Mouse (Mus musculus) myocyte (in vitro differentiated cells): ENCODE measurements at regions not wholly inside any gene's neighbourhood (a gene's known extent, or its start where the extent isn't known, plus 50 kb on each side); places are given as distances from the start of the nearest gene placed in this dataset.

ENCODE experiments used
- H3K27me3 ChIP-seq: one replicate; pipeline ENCODE4 v1.6.1; 2011; ENCODE audit not compliant: control insufficient read depth, insufficient read depth, insufficient read length
- H3K36me3 ChIP-seq: one replicate; pipeline ENCODE4 v1.6.1; 2011; ENCODE audit not compliant: control insufficient read depth, insufficient read depth
- H3K4me2 ChIP-seq: one replicate; pipeline ENCODE4 v1.6.1; 2011; ENCODE audit warnings: low read depth, control low read depth
- H3K4me3 ChIP-seq: one replicate; pipeline ENCODE4 v1.5.1; 2011; ENCODE audit warnings: mild to moderate bottlenecking, control low read depth, moderate library complexity
- H3K79me2 ChIP-seq: one replicate; pipeline ENCODE4 v1.6.1; 2011; ENCODE audit not compliant: control insufficient read depth, insufficient read depth
- H3ac ChIP-seq: one replicate; pipeline ENCODE4 v1.6.1; 2011; ENCODE audit not compliant: control insufficient read depth, insufficient read length
- CEBPB ChIP-seq: IDR thresholded peaks from 2 replicates; pipeline ENCODE4 v1.6.1; 2011; ENCODE audit warnings: mild to moderate bottlenecking, moderate library complexity; ENCODE audit not compliant: poor library complexity, insufficient read depth, severe bottlenecking
- E2F4 ChIP-seq: IDR thresholded peaks from one replicate; pipeline ENCODE4 v1.6.1; 2011; ENCODE audit warnings: mild to moderate bottlenecking, control low read depth, moderate library complexity; ENCODE audit not compliant: insufficient read depth
- MAX ChIP-seq: IDR thresholded peaks from one replicate; pipeline ENCODE4 v1.6.1; 2011; ENCODE audit warnings: low read depth, mild to moderate bottlenecking, control low read depth
- MYOD1 ChIP-seq, 3 experiments: IDR thresholded peaks; one replicate each; pipeline ENCODE4 v1.6.1; 2011; ENCODE audit warnings: control low read depth in 2 of 3, low read depth in 2 of 3, mild to moderate bottlenecking in 2 of 3, moderate library complexity in 1 of 3; ENCODE audit not compliant: insufficient read length in 2 of 3, control insufficient read depth in 1 of 3
- MYOG ChIP-seq, 3 experiments: IDR thresholded peaks; one replicate each; pipeline ENCODE4 v1.6.1; 2011; ENCODE audit warnings: control low read depth in 2 of 3, low read depth in 2 of 3, mild to moderate bottlenecking in 2 of 3; ENCODE audit not compliant: insufficient read length in 2 of 3, control insufficient read depth in 1 of 3, insufficient read depth in 1 of 3
- POLR2A ChIP-seq: IDR thresholded peaks from one replicate; pipeline ENCODE4 v1.6.1; 2011; ENCODE audit warnings: low read depth, mild to moderate bottlenecking, control low read depth, moderate library complexity; ENCODE audit not compliant: insufficient read length
- POLR2AphosphoS2 ChIP-seq: IDR thresholded peaks from one replicate; pipeline ENCODE4 v1.6.1; 2011; ENCODE audit warnings: low read depth, control low read depth; ENCODE audit not compliant: insufficient read length
- REST ChIP-seq: IDR thresholded peaks from one replicate; pipeline ENCODE4 v1.6.1; 2011; ENCODE audit warnings: mild to moderate bottlenecking, control low read depth, moderate library complexity; ENCODE audit not compliant: insufficient read depth, insufficient read length
- SRF ChIP-seq: IDR thresholded peaks from one replicate; pipeline ENCODE4 v1.6.1; 2011; ENCODE audit warnings: low read depth; ENCODE audit not compliant: control insufficient read depth, insufficient read length
- TCF12 ChIP-seq: IDR thresholded peaks from one replicate; pipeline ENCODE4 v1.6.1; 2011; ENCODE audit warnings: mild to moderate bottlenecking, control low read depth; ENCODE audit not compliant: poor library complexity, insufficient read depth, severe bottlenecking
- TCF3 ChIP-seq: IDR thresholded peaks from one replicate; pipeline ENCODE4 v1.6.1; 2011; ENCODE audit warnings: low read depth, control low read depth; ENCODE audit not compliant: insufficient read length
- USF1 ChIP-seq: IDR thresholded peaks from one replicate; pipeline ENCODE4 v1.6.1; 2011; ENCODE audit warnings: low read depth, mild to moderate bottlenecking, control low read depth, moderate library complexity

DNA sequence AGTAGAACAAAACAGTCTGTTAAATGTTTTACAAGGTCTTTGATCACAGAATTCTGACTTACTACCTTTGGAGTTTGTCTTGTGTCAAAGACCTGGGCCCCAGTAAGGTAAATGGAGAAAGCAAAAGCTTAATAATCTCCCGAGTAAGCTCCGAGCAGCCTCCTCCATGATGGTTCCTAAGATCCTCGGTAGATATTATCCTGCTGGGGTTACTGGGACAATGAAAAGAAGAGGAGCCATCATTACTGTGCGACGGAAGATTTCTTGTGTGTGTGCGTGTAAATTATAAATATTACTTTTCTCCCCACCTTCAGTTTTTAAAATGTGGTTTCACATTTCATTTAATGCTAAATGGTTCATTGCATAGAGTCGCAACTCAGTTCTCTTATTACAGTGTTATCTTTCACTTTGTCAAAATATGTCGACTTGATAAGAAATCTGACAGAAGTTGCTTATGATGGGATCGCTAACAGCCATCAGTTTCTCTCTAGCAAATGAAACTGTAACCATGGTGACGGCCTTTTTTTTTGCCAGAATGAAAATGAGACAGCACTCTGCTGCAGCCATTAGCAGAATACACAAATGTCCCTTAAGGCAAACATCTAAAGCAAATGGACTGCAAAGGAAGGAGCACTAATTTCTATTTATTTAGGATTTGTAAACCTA is 658.2 kb downstream of the Car8 start:
- TF ChIP-seq USF1 (no peak), E2F4 (no peak), MYOD1 (IDR thresholded peaks at IDR 0.05; ENCODE audit: control insufficient read depth in 1 of 3, insufficient read length in 2 of 3, low read depth in 2 of 3) (no peak), REST (no peak), POLR2AphosphoS2 (no peak), TCF12 (no peak), TCF3 (no peak), MAX (no peak), MYOG (IDR thresholded peaks at IDR 0.05; ENCODE audit: control insufficient read depth in 1 of 3, insufficient read depth in 1 of 3, insufficient read length in 2 of 3, low read depth in 2 of 3) (no peak), POLR2A (no peak), SRF (no peak), CEBPB (no peak)
- Histone ChIP-seq H3K27me3 (no peaks in the 10 kb centered on the region), H3K4me3 (no peak overlapping the region), H3K4me2 (no peak overlapping the region), H3ac (no peak overlapping the region), H3K79me2 (no peaks in the 10 kb centered on the region), H3K36me3 (no peaks in the 10 kb centered on the region)

DNA sequence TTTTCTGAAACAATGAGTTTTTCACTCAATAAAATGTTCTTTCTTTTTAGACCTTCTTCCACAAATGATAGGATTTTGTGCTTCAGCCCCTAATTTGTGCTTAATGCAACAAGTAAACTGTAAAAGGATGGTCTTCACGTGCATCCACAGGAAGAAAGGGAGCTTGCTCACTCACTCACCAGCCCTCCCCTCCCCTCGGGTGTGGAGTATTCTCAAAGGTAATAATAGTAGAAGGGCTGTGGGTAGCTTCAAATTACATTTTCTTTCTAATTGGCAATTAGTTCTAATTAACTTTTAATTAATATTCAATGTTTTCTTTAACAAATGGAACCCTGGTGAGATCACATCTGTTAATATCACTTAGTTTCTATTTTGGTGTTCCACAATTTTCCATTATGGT is 664.8 kb downstream of the Car8 start:
- Histone ChIP-seq H3K4me3 (no peak overlapping the region), H3ac (no peak overlapping the region), H3K79me2 (no peaks in the 10 kb centered on the region), H3K27me3 (no peaks in the 10 kb centered on the region), H3K4me2 (no peak overlapping the region), H3K36me3 (no peaks in the 10 kb centered on the region)
- TF ChIP-seq USF1, result no peak
- TF ChIP-seq MAX, result no peak
- no peak for TF ChIP-seq E2F4
- TF ChIP-seq POLR2A, result no peak
- TF ChIP-seq POLR2AphosphoS2, result no peak
- no peak for TF ChIP-seq SRF
- TF ChIP-seq MYOG (IDR thresholded peaks at IDR 0.05; ENCODE audit: control insufficient read depth in 1 of 3, insufficient read depth in 1 of 3, insufficient read length in 2 of 3, low read depth in 2 of 3), result no peak
- no peak for TF ChIP-seq TCF12
- TF ChIP-seq REST, result no peak
- TF ChIP-seq CEBPB, result no peak
- no peak for TF ChIP-seq TCF3
- TF ChIP-seq MYOD1 (IDR thresholded peaks at IDR 0.05; ENCODE audit: control insufficient read depth in 1 of 3, insufficient read length in 2 of 3, low read depth in 2 of 3), result no peak

DNA sequence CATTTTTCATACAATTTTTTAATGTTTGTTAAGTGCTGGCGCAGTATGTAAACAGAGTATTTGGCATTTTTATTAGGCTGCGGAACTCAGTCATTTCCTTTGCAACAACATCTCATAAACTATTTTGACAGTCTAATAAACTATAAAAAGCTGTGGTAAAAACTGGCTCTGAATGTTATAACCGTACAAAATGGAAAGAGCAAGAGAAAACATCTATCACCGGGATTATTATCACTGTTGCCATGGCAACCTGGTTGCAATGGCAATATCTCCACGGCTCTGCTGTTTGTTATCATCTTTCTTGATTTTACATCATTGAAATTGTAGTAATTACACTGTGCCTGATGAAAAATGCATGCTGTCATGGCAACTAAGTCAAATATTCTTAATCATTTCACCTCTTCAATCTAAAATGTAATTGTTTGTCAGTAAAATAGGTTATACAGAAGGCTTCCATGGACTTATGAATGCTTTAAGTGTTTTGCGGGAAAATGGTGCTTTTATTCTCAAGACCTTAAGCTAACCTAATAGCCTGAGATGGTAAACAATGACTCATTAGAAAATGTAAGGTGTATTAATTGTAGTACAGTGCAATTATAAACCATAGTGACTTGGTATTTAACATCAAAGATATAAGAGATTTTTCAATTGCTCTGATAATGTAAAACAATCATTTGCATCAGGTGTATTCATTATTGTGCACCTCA is 671.0 kb downstream of the Car8 start:
- H3K79me2 ChIP-seq, result no peaks in the 10 kb centered on the region
- no peak overlapping the region for H3ac ChIP-seq
- no peak overlapping the region for H3K4me2 ChIP-seq
- H3K36me3 ChIP-seq, result no peaks in the 10 kb centered on the region
- H3K27me3 ChIP-seq, result no peaks in the 10 kb centered on the region
- no peak overlapping the region for H3K4me3 ChIP-seq
- TF ChIP-seq MYOG (IDR thresholded peaks at IDR 0.05; ENCODE audit: control insufficient read depth in 1 of 3, insufficient read depth in 1 of 3, insufficient read length in 2 of 3, low read depth in 2 of 3) (no peak), MYOD1 (IDR thresholded peaks at IDR 0.05; ENCODE audit: control insufficient read depth in 1 of 3, insufficient read length in 2 of 3, low read depth in 2 of 3) (no peak), POLR2AphosphoS2 (no peak), CEBPB (no peak), MAX (no peak), USF1 (no peak), E2F4 (no peak), TCF12 (no peak), POLR2A (no peak), TCF3 (no peak), REST (no peak), SRF (no peak)

GRCm38 (mm10) chr4:7559867-7560832 is 678.7 kb downstream of the Car8 start:
- no peak overlapping the region for H3K4me2 ChIP-seq
- no peak overlapping the region for H3K4me3 ChIP-seq
- H3K36me3 ChIP-seq, result no peaks in the 10 kb centered on the region
- no peaks in the 10 kb centered on the region for H3K27me3 ChIP-seq
- no peaks in the 10 kb centered on the region for H3K79me2 ChIP-seq
- TF ChIP-seq TCF3, result no peak
- TF ChIP-seq POLR2A, result no peak
- TF ChIP-seq USF1, result no peak
- no peak for TF ChIP-seq MYOG (IDR thresholded peaks at IDR 0.05; ENCODE audit: control insufficient read depth in 1 of 3, insufficient read depth in 1 of 3, insufficient read length in 2 of 3, low read depth in 2 of 3)
- no peak for TF ChIP-seq MAX
- H3ac ChIP-seq, result no peak overlapping the region
